Mouse (Mus musculus) olfactory bulb, adult 2 months (tissue): ENCODE measurements around the gene Tmem237.

ENCODE experiments used
- CTCF ChIP-seq: fragments of 200-500 bp; IDR thresholded peaks from 2 replicates; pipeline ENCODE4 v1.5.1; 2012; ENCODE audit warnings: low read depth, mild to moderate bottlenecking, low read length, moderate library complexity; ENCODE audit not compliant: insufficient read depth
- POLR2A ChIP-seq: fragments of 200-500 bp; IDR thresholded peaks from 2 replicates; pipeline ENCODE4 v1.6.1; 2012; ENCODE audit warnings: mild to moderate bottlenecking, low read depth, low read length, moderate library complexity; ENCODE audit not compliant: insufficient read depth

GRCm38 (mm10) chr1:59142809-59143208 lies 22.6 kb upstream of the Tmem237 start:
- TF ChIP-seq CTCF, result no peak
- TF ChIP-seq POLR2A, result no peak
